Mouse (Mus musculus): Measurements from ENCODE around the gene Lrp11. TPM values are rescaled to one million over a fixed set of nuclear protein-coding genes. Genes with fewer than 3 reads are reported as not detected.

Lrp11 gene
- 2.4 and 2.6 TPM in 2 replicates for polyA plus RNA-seq (2015; fragmentation: Nextera tagmentation; extraction: Ambion mirVana)

- peaks cover 9% of the 10 kb centered on the region for H3K4me1 ChIP-seq
- peak within 1 kb of the TSS; percentile 70 for H3K4me3 ChIP-seq
- ATAC-seq (ENCODE audit: insufficient number of reproducible peaks, insufficient read depth, low FRiP score, low TSS enrichment, low read depth), result peak; percentile 88
- no peak within 1 kb of the TSS for H3K27ac ChIP-seq
- WGBS, result 0% methylated on average over 62 of the region's 76 CpGs
- H3K27me3 ChIP-seq, result peaks cover 29% of the 10 kb centered on the region
- H3K36me3 ChIP-seq, result no peaks in the 10 kb centered on the region
- peak within 1 kb of the TSS; percentile 72 for H3K9ac ChIP-seq
- no peaks in the 10 kb centered on the region for H3K9me3 ChIP-seq
- peak within 1 kb of the TSS; percentile 100 for H3K4me2 ChIP-seq
These were observed at the start of gene Lrp11 for GRCm38 (mm10) chr10:7589592-7590233. Gene Lrp11 (plus strand): TSS chr10:7589800.

- H3K27me3 ChIP-seq, result no peaks in the 10 kb centered on the region
These were observed 11.6 kb upstream of the Lrp11 start for GRCm38 (mm10) chr10:7578002-7578401.

GRCm38 (mm10) chr10:7581401-7581800 is 8.2 kb upstream of the Lrp11 start:
- Histone ChIP-seq H3K4me3 (no peak overlapping the region), H3K4me1 (no peaks in the 10 kb centered on the region), H3K36me3 (no peaks in the 10 kb centered on the region), H3K27ac (no peak overlapping the region), H3K9ac (no peak overlapping the region), H3K4me2 (no peak overlapping the region), H3K27me3 (no peaks in the 10 kb centered on the region), H3K9me3 (no peaks in the 10 kb centered on the region)
- WGBS, result 90% methylated on average over 2 of the region's 2 CpGs
- ATAC-seq (ENCODE audit: insufficient number of reproducible peaks, insufficient read depth, low FRiP score, low TSS enrichment, low read depth), result no peak

More at GRCm38 (mm10) chr10:7578002-7578401, 11.6 kb upstream of the Lrp11 start:
- Histone ChIP-seq H3K9me3 (no peaks in the 10 kb centered on the region), H3K4me2 (no peak overlapping the region), H3K27ac (no peak overlapping the region), H3K9ac (no peak overlapping the region), H3K36me3 (no peaks in the 10 kb centered on the region), H3K4me3 (no peak overlapping the region), H3K4me1 (no peaks in the 10 kb centered on the region)
- no peak for ATAC-seq (ENCODE audit: insufficient number of reproducible peaks, insufficient read depth, low FRiP score, low TSS enrichment, low read depth)

GRCm38 (mm10) chr10:7582157-7582890 is 7.3 kb upstream of the Lrp11 start:
- ATAC-seq (ENCODE audit: insufficient number of reproducible peaks, insufficient read depth, low FRiP score, low TSS enrichment, low read depth), result no peak
- 39% methylated on average over 11 of the region's 11 CpGs for WGBS

GRCm38 (mm10) chr10:7582891-7583557 is 6.6 kb upstream of the Lrp11 start:
- 0 out of 2 replicates have a peak, but pooled peaks cover 2% of the 10 kb centered on the region for H3K27me3 ChIP-seq
- H3K27ac ChIP-seq, result no peak overlapping the region
- no peak overlapping the region for H3K4me2 ChIP-seq
- ATAC-seq (ENCODE audit: insufficient number of reproducible peaks, insufficient read depth, low FRiP score, low TSS enrichment, low read depth), result no peak
- no peaks in the 10 kb centered on the region for H3K36me3 ChIP-seq
- H3K4me3 ChIP-seq, result no peak overlapping the region
- H3K9me3 ChIP-seq, result no peaks in the 10 kb centered on the region
- WGBS, result 49% methylated on average over 7 of the region's 7 CpGs
- H3K4me1 ChIP-seq, result no peaks in the 10 kb centered on the region
- no peak overlapping the region for H3K9ac ChIP-seq

More at GRCm38 (mm10) chr10:7582157-7582890, 7.3 kb upstream of the Lrp11 start:
- H3K27ac ChIP-seq, result no peak overlapping the region
- H3K27me3 ChIP-seq, result no peaks in the 10 kb centered on the region
- H3K4me3 ChIP-seq, result no peak overlapping the region
- H3K9me3 ChIP-seq, result no peaks in the 10 kb centered on the region
- H3K4me2 ChIP-seq, result no peak overlapping the region
- H3K36me3 ChIP-seq, result no peaks in the 10 kb centered on the region
- no peaks in the 10 kb centered on the region for H3K4me1 ChIP-seq
- no peak overlapping the region for H3K9ac ChIP-seq

- no peak overlapping the region for H3K4me3 ChIP-seq
- WGBS, result 62% methylated on average over 2 of the region's 2 CpGs
- H3K36me3 ChIP-seq, result no peaks in the 10 kb centered on the region
- no peak overlapping the region for H3K9ac ChIP-seq
- no peaks in the 10 kb centered on the region for H3K9me3 ChIP-seq
- ATAC-seq (ENCODE audit: insufficient number of reproducible peaks, insufficient read depth, low FRiP score, low TSS enrichment, low read depth), result no peak
- no peak overlapping the region for H3K4me2 ChIP-seq
- H3K27me3 ChIP-seq, result peaks cover 21% of the 10 kb centered on the region
- no peak overlapping the region for H3K27ac ChIP-seq
- H3K4me1 ChIP-seq, result peaks cover 9% of the 10 kb centered on the region
These were observed 2.8 kb upstream of the Lrp11 start for GRCm38 (mm10) chr10:7586771-7587170.

- no peaks in the 10 kb centered on the region for H3K36me3 ChIP-seq
- no peaks in the 10 kb centered on the region for H3K9me3 ChIP-seq
- WGBS, result under 1% methylated on average over 54 of the region's 54 CpGs
- no peak overlapping the region for H3K27ac ChIP-seq
- peak overlapping the region; percentile 70 for H3K4me3 ChIP-seq
- 0 out of 2 replicates have a peak, but pooled peaks have one; percentile 15 for ATAC-seq (ENCODE audit: insufficient number of reproducible peaks, insufficient read depth, low FRiP score, low TSS enrichment, low read depth)
- H3K27me3 ChIP-seq, result peaks cover 29% of the 10 kb centered on the region
- H3K4me2 ChIP-seq, result peak overlapping the region; percentile 100
- peaks cover 9% of the 10 kb centered on the region for H3K4me1 ChIP-seq
- peak overlapping the region; percentile 72 for H3K9ac ChIP-seq
These were observed 662 bp downstream of the Lrp11 start for GRCm38 (mm10) chr10:7590234-7590689.

- Histone ChIP-seq H3K4me1 (peaks cover 9% of the 10 kb centered on the region), H3K4me2 (peak overlapping the region; percentile 100), H3K36me3 (no peaks in the 10 kb centered on the region), H3K9me3 (no peaks in the 10 kb centered on the region), H3K4me3 (peak overlapping the region; percentile 70), H3K9ac (peak overlapping the region; percentile 72; the same call in 1 of the 2 replicates), H3K27ac (no peak overlapping the region), H3K27me3 (peaks cover 29% of the 10 kb centered on the region)
- ATAC-seq (ENCODE audit: insufficient number of reproducible peaks, insufficient read depth, low FRiP score, low TSS enrichment, low read depth), result no peak
- 6% methylated on average over 8 of the region's 8 CpGs for WGBS
These were observed 1.2 kb downstream of the Lrp11 start for GRCm38 (mm10) chr10:7590792-7591191.

- Histone ChIP-seq H3K27me3 (peaks cover 27% of the 10 kb centered on the region), H3K9me3 (no peaks in the 10 kb centered on the region), H3K4me1 (peaks cover 9% of the 10 kb centered on the region), H3K9ac (no peak overlapping the region), H3K4me2 (no peak overlapping the region), H3K36me3 (no peaks in the 10 kb centered on the region), H3K27ac (no peak overlapping the region), H3K4me3 (no peak overlapping the region)
- WGBS, result 66% methylated on average over 7 of the region's 7 CpGs
- no peak for ATAC-seq (ENCODE audit: insufficient number of reproducible peaks, insufficient read depth, low FRiP score, low TSS enrichment, low read depth)
These were observed 5.2 kb downstream of the Lrp11 start for GRCm38 (mm10) chr10:7594797-7595196.

GRCm38 (mm10) chr10:7596251-7596650 is 6.7 kb downstream of the Lrp11 start:
- ATAC-seq (ENCODE audit: insufficient number of reproducible peaks, insufficient read depth, low FRiP score, low TSS enrichment, low read depth), result no peak

GRCm38 (mm10) chr10:7598177-7598576 is 8.6 kb downstream of the Lrp11 start:
- no peak for ATAC-seq (ENCODE audit: insufficient number of reproducible peaks, insufficient read depth, low FRiP score, low TSS enrichment, low read depth)
- H3K4me1 ChIP-seq, result no peaks in the 10 kb centered on the region
- no peak overlapping the region for H3K4me2 ChIP-seq
- no peaks in the 10 kb centered on the region for H3K9me3 ChIP-seq
- H3K9ac ChIP-seq, result no peak overlapping the region
- no peak overlapping the region for H3K27ac ChIP-seq
- H3K27me3 ChIP-seq, result no peaks in the 10 kb centered on the region
- no peak overlapping the region for H3K4me3 ChIP-seq
- 89% methylated on average over 7 of the region's 7 CpGs for WGBS
- H3K36me3 ChIP-seq, result no peaks in the 10 kb centered on the region

More at GRCm38 (mm10) chr10:7596251-7596650, 6.7 kb downstream of the Lrp11 start:
- H3K27ac ChIP-seq, result no peak overlapping the region
- WGBS, result 61% methylated on average over 1 of the region's 1 CpGs
- H3K4me3 ChIP-seq, result no peak overlapping the region
- H3K9ac ChIP-seq, result no peak overlapping the region
- no peaks in the 10 kb centered on the region for H3K9me3 ChIP-seq
- H3K4me2 ChIP-seq, result no peak overlapping the region
- H3K27me3 ChIP-seq, result peaks cover 13% of the 10 kb centered on the region
- H3K4me1 ChIP-seq, result no peaks in the 10 kb centered on the region
- H3K36me3 ChIP-seq, result no peaks in the 10 kb centered on the region

Data from embryonic facial prominence, embryonic 13.5 days (tissue).